Mouse (Mus musculus): Measurements from ENCODE around the gene Gm20431. TPM values are rescaled to one million over a fixed set of nuclear protein-coding genes. Genes with fewer than 3 reads are reported as not detected.

The Gm20431 gene
- polyA plus RNA-seq, 1 experiment, result not detected

GRCm38 (mm10) chr2:167690219-167690961 lies 29.1 kb upstream of the Gm20431 start:
- Histone ChIP-seq H3K4me3 (replicated peaks) (peak overlapping the region; percentile 93), H3K36me3 (replicated peaks; ENCODE audit: low read length) (peaks cover 44% of the 10 kb centered on the region), H3K9me3 (no peaks in the 10 kb centered on the region), H3K27me3 (replicated peaks) (peaks cover 24% of the 10 kb centered on the region), H3K4me1 (peaks cover 87% of the 10 kb centered on the region)
- TF ChIP-seq GATA1 (IDR thresholded peaks at IDR 0.05; ENCODE audit: borderline replicate concordance, low read length) (no peak), FLI1 (IDR thresholded peaks at IDR 0.05; ENCODE audit: low read length) (no peak)

GRCm38 (mm10) chr2:167689501-167690218 lies 28.4 kb upstream of the Gm20431 start, which contains the start of gene Tmem189:
Tmem189 (minus strand) TSS chr2:167689822.
- Histone ChIP-seq H3K4me3 (replicated peaks) (peak within 1 kb of the TSS; percentile 93), H3K36me3 (replicated peaks; ENCODE audit: low read length) (peaks cover 38% of the 10 kb centered on the region), H3K27me3 (replicated peaks) (peaks cover 27% of the 10 kb centered on the region), H3K4me1 (peaks cover 88% of the 10 kb centered on the region), H3K9me3 (no peaks in the 10 kb centered on the region)
- no peak for TF ChIP-seq GATA1 (IDR thresholded peaks at IDR 0.05; ENCODE audit: borderline replicate concordance, low read length)
- TF ChIP-seq FLI1 (IDR thresholded peaks at IDR 0.05; ENCODE audit: low read length), result no peak

- H3K36me3 ChIP-seq (replicated peaks; ENCODE audit: low read length), result peaks cover 34% of the 10 kb centered on the region
- peaks cover 88% of the 10 kb centered on the region for H3K4me1 ChIP-seq
- TF ChIP-seq FLI1 (IDR thresholded peaks at IDR 0.05; ENCODE audit: low read length), result no peak
- no peaks in the 10 kb centered on the region for H3K9me3 ChIP-seq
- H3K4me3 ChIP-seq (replicated peaks), result peak within 1 kb of the TSS; percentile 93
- peaks cover 31% of the 10 kb centered on the region for H3K27me3 ChIP-seq (replicated peaks)
Measured at GRCm38 (mm10) chr2:167688498-167689451, 27.5 kb upstream of the Gm20431 start, which contains the start of gene Cebpb. Cebpb (plus strand) TSS chr2:167688915.

GRCm38 (mm10) chr2:167688126-167688497 lies 26.8 kb upstream of the Gm20431 start:
- Histone ChIP-seq H3K4me1 (peaks cover 88% of the 10 kb centered on the region), H3K4me3 (replicated peaks) (peak overlapping the region; percentile 93), H3K36me3 (replicated peaks; ENCODE audit: low read length) (peaks cover 27% of the 10 kb centered on the region), H3K27me3 (replicated peaks) (peaks cover 36% of the 10 kb centered on the region), H3K9me3 (no peaks in the 10 kb centered on the region)
- no peak for TF ChIP-seq GATA1 (IDR thresholded peaks at IDR 0.05; ENCODE audit: borderline replicate concordance, low read length)
- TF ChIP-seq FLI1 (IDR thresholded peaks at IDR 0.05; ENCODE audit: low read length), result no peak

- TF ChIP-seq GATA1 (IDR thresholded peaks at IDR 0.05; ENCODE audit: borderline replicate concordance, low read length), result no peak
- peaks cover 36% of the 10 kb centered on the region for H3K27me3 ChIP-seq (replicated peaks)
- no peak overlapping the region for H3K4me3 ChIP-seq (replicated peaks)
- peaks cover 23% of the 10 kb centered on the region for H3K36me3 ChIP-seq (replicated peaks; ENCODE audit: low read length)
- no peaks in the 10 kb centered on the region for H3K9me3 ChIP-seq
- H3K4me1 ChIP-seq, result peaks cover 86% of the 10 kb centered on the region
Measured at GRCm38 (mm10) chr2:167687651-167688101, 26.4 kb upstream of the Gm20431 start.

DNA sequence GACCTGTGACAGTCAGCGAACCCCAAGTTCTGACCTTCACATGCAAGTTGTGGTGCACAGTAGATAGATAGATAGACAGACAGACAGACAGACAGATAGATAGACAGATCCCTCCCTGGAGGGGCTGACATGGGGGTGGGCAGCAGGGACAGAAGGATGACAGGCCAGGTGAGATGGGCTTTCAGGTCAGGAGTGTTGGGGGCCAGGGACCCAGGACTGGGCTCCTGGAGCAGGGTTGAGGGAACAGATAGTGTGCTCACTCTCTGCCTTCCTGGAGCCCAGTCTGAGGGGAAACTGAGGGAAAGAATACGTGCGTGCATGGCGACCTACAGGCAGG lies 25.9 kb upstream of the Gm20431 start:
- Histone ChIP-seq H3K4me3 (replicated peaks) (no peak overlapping the region), H3K4me1 (peaks cover 81% of the 10 kb centered on the region), H3K9me3 (no peaks in the 10 kb centered on the region), H3K36me3 (replicated peaks; ENCODE audit: low read length) (peaks cover 18% of the 10 kb centered on the region), H3K27me3 (replicated peaks) (peaks cover 36% of the 10 kb centered on the region)
- TF ChIP-seq GATA1 (IDR thresholded peaks at IDR 0.05; ENCODE audit: borderline replicate concordance, low read length) (no peak), FLI1 (IDR thresholded peaks at IDR 0.05; ENCODE audit: low read length) (no peak)

- peak overlapping the region; percentile 5 for H3K4me3 ChIP-seq (replicated peaks)
- H3K9me3 ChIP-seq, result no peaks in the 10 kb centered on the region
- TF ChIP-seq GATA1 (IDR thresholded peaks at IDR 0.05; ENCODE audit: borderline replicate concordance, low read length) (no peak), FLI1 (IDR thresholded peaks at IDR 0.05; ENCODE audit: low read length) (no peak)
- H3K27me3 ChIP-seq (replicated peaks), result peaks cover 39% of the 10 kb centered on the region
- H3K4me1 ChIP-seq, result peaks cover 75% of the 10 kb centered on the region
- peaks cover 12% of the 10 kb centered on the region for H3K36me3 ChIP-seq (replicated peaks; ENCODE audit: low read length)
Measured at GRCm38 (mm10) chr2:167686382-167687249, 25.3 kb upstream of the Gm20431 start.

DNA sequence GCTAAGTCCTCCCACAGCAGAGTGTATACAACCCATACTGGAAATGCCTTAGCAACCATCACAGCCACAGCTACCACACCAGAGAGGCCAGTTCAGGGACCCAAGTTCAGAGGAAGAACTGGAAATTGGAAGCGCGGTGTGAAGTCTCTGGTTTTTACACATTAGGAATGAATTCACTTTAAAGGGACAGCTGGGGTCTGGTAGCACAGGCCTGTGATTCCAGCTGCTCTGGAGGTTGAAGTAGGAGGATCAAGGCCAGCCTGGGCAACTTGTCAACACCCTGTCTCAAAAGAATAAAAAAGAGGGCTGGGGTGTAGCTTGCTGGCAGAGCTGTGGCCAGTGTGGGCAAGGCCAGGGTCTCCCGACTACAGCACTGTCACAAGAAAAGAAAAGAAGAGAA lies 24.6 kb upstream of the Gm20431 start:
- Histone ChIP-seq H3K4me3 (replicated peaks) (no peak overlapping the region), H3K36me3 (replicated peaks; ENCODE audit: low read length) (peaks cover 5% of the 10 kb centered on the region), H3K27me3 (replicated peaks) (peaks cover 42% of the 10 kb centered on the region), H3K4me1 (peaks cover 70% of the 10 kb centered on the region), H3K9me3 (no peaks in the 10 kb centered on the region)
- no peak for TF ChIP-seq GATA1 (IDR thresholded peaks at IDR 0.05; ENCODE audit: borderline replicate concordance, low read length)
- no peak for TF ChIP-seq FLI1 (IDR thresholded peaks at IDR 0.05; ENCODE audit: low read length)

GRCm38 (mm10) chr2:167685137-167685536 lies 23.8 kb upstream of the Gm20431 start:
- peaks cover 42% of the 10 kb centered on the region for H3K27me3 ChIP-seq (replicated peaks)
- H3K4me3 ChIP-seq (replicated peaks), result no peak overlapping the region
- H3K4me1 ChIP-seq, result peaks cover 73% of the 10 kb centered on the region
- TF ChIP-seq GATA1 (IDR thresholded peaks at IDR 0.05; ENCODE audit: borderline replicate concordance, low read length) (no peak), FLI1 (IDR thresholded peaks at IDR 0.05; ENCODE audit: low read length) (no peak)
- no peaks in the 10 kb centered on the region for H3K36me3 ChIP-seq (replicated peaks; ENCODE audit: low read length)
- H3K9me3 ChIP-seq, result no peaks in the 10 kb centered on the region
